Mouse (Mus musculus) heart, embryonic 14.5 days (tissue): Measurements from ENCODE around the gene Itga2b. TPM values are rescaled to one million over a fixed set of nuclear protein-coding genes. Genes with fewer than 3 reads are reported as not detected.
A peak's percentile ranks its signal among the peaks of the same experiment; 100 is the strongest.

ENCODE experiments used
- ATAC-seq: fragments of 200-750 bp; cut with Nextera tagmentation; 2 replicates; pipeline ENCODE4 v1.8.0; 2017; ENCODE audit warnings: low read depth, moderate TSS enrichment; ENCODE audit not compliant: insufficient number of reproducible peaks, insufficient read depth, low FRiP score
- H3K27ac ChIP-seq, 2 experiments: fragments of 200-500 bp in 1 of 2; fragments of 300-500 bp in 1 of 2; sonication (generic) in 1 of 2; replicated peaks in 1 of 2; 2 replicates each; pipeline ENCODE4 v1.5.1; 2012 to 2014; ENCODE audit warnings: low read depth in 2 of 2, low read length in 2 of 2, control low read depth in 1 of 2, mild to moderate bottlenecking in 1 of 2, mixed read lengths in 1 of 2; ENCODE audit not compliant: control insufficient read depth in 1 of 2, insufficient read depth in 1 of 2
- H3K27me3 ChIP-seq: fragments of 300-500 bp; sonication (generic); 2 replicates; pipeline ENCODE4 v1.6.1; 2014; ENCODE audit warnings: mild to moderate bottlenecking, low read length, control low read depth; ENCODE audit not compliant: control insufficient read depth, insufficient read depth
- H3K36me3 ChIP-seq: fragments of 300-500 bp; sonication (generic); 2 replicates; pipeline ENCODE4 v1.6.1; 2014; ENCODE audit warnings: mild to moderate bottlenecking, control low read depth, low read length, mixed read lengths; ENCODE audit not compliant: control insufficient read depth, insufficient read depth
- H3K4me1 ChIP-seq, 2 experiments: fragments of 200-500 bp in 1 of 2; fragments of 300-500 bp in 1 of 2; sonication (generic) in 1 of 2; 2 replicates each; pipeline ENCODE4 v1.6.1; 2012 to 2014; ENCODE audit warnings: low read length in 2 of 2, control low read depth in 1 of 2, mixed read lengths in 1 of 2; ENCODE audit not compliant: control insufficient read depth in 2 of 2, insufficient read depth in 2 of 2
- H3K4me2 ChIP-seq: fragments of 300-500 bp; sonication (generic); 2 replicates; pipeline ENCODE4 v1.6.1; 2014; ENCODE audit warnings: mild to moderate bottlenecking, low read length
- H3K4me3 ChIP-seq, 2 experiments: fragments of 200-500 bp in 1 of 2; fragments of 300-500 bp in 1 of 2; sonication (generic) in 1 of 2; 2 replicates each; pipeline ENCODE4 v1.5.1; 2012 to 2014; ENCODE audit warnings: low read length in 2 of 2, mild to moderate bottlenecking in 2 of 2, control low read depth in 1 of 2, low read depth in 1 of 2, moderate library complexity in 1 of 2; ENCODE audit not compliant: control insufficient read depth in 1 of 2, insufficient read depth in 1 of 2
- H3K9ac ChIP-seq: fragments of 300-500 bp; sonication (generic); 2 replicates; pipeline ENCODE4 v1.6.1; 2014; ENCODE audit warnings: mild to moderate bottlenecking, low read length
- H3K9me3 ChIP-seq: fragments of 300-500 bp; sonication (generic); 2 replicates; pipeline ENCODE4 v1.6.1; 2016; ENCODE audit warnings: low read length, control low read depth; ENCODE audit not compliant: control insufficient read depth
- WGBS: fragments of 180-500 bp; shearing (Covaris S2); extraction: QIAGEN DNeasy Blood & Tissue Kit; methylation state at CpG from one replicate; pipeline ENCODE4 v1.1.7; 2014; 5-methylcytosine and 5-hydroxymethylcytosine counted together
- polyA plus RNA-seq: library from polyadenylated mRNA; unstranded; fragments of >200 nt; fragmentation: Nextera tagmentation; extraction: Ambion mirVana; gene quantifications from 2 replicates; pipeline ENCODE4 v1.2.1, GENCODE M21; 2014

Gene Itga2b
- polyA plus RNA-seq, 1 experiment from 2014 or later = 6.7 TPM

DNA sequence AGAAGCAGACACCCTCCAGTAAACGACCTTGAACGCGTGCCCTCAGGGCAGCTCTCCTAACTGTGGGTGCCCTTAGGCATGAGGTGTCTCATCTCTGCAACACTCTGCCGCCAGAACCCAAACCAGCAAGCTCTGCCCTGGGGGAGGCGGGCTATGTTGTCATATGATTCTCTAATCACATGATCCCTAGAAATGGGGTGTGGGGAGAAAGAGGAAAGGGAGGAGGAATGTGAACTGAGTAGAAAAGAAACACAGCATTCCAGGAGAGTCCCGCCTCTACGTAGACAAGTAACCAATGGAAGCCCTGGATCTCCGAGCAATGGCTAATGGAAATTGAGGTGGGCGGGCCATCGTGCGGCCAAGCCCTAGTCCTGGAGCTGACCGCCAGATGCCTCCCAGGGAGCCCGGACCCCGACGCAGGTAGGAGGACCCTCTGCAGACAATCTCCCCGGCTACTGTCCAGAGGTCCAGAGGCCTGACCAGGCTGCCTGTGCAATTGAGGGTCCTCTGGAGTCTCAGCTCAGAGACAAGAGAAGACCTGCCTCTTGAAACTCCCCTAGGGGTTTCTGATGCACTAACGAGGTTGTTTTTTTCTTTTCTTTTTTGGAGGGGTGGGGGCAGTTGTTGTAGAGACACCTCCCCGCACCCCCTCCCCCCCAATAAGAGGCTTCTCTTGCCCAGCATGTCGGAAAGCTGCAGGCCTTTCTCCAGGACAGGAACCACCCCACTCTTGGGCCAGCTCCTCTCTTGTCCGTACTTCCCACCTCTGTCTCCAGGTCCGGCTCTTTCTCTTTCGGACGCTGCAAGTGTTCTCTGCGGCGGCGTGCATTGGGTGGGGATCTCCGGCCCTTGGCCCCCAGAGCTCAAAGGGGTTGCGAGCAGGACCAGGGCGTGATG, 39.6 kb downstream of the Itga2b start, which contains the start of gene Grn:
Grn (plus strand) TSS at position 195 of the 897 bp plus-strand sequence.
- Histone ChIP-seq H3K4me2 (peak within 1 kb of the TSS; percentile 70), H3K27ac (peak within 1 kb of the TSS; percentile 68 to 82), H3K27me3 (no peaks in the 10 kb centered on the region), H3K9ac (peak within 1 kb of the TSS; percentile 74), H3K36me3 (peaks cover 17% of the 10 kb centered on the region), H3K9me3 (no peaks in the 10 kb centered on the region), H3K4me3 (peak within 1 kb of the TSS; percentile 73 to 77), H3K4me1 (peaks cover 2 to 24% of the 10 kb centered on the region in 2 experiments; a peak in 3 of 4 replicates)
- peak; percentile 93 for ATAC-seq
- WGBS = 0% methylated on average over 29 of the region's 29 CpGs

DNA sequence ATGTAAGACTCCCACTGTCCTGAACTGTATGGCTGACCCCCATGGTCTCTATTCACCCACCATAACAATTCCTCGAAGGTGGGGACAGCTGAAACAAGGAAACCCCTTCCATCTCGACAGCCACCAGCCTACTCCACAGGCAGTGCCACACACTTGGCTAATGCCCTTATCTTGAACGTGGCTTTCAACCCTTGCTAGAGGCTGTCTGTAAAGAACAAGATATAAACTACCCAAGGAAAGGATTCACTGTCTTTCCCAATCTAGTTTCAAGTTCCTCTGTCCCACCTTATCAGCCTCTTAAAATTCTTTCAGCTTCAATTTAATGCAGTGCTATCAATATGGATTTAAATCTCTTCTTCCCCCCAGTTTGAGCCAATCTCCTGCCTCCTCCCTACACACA, 40.4 kb downstream of the Itga2b start:
- no peak for ATAC-seq
- peak overlapping the region; percentile 68 for H3K27ac ChIP-seq
- H3K4me1 ChIP-seq = peaks cover 2 to 24% of the 10 kb centered on the region in 2 experiments; a peak in 3 of 4 replicates
- H3K9me3 ChIP-seq = no peaks in the 10 kb centered on the region
- H3K4me2 ChIP-seq = peak overlapping the region; percentile 70
- H3K4me3 ChIP-seq = peak overlapping the region; percentile 73 to 77
- no peaks in the 10 kb centered on the region for H3K27me3 ChIP-seq
- WGBS = 25% methylated on average over 3 of the region's 3 CpGs
- peaks cover 9% of the 10 kb centered on the region for H3K36me3 ChIP-seq
- H3K9ac ChIP-seq = peak overlapping the region; percentile 74

DNA sequence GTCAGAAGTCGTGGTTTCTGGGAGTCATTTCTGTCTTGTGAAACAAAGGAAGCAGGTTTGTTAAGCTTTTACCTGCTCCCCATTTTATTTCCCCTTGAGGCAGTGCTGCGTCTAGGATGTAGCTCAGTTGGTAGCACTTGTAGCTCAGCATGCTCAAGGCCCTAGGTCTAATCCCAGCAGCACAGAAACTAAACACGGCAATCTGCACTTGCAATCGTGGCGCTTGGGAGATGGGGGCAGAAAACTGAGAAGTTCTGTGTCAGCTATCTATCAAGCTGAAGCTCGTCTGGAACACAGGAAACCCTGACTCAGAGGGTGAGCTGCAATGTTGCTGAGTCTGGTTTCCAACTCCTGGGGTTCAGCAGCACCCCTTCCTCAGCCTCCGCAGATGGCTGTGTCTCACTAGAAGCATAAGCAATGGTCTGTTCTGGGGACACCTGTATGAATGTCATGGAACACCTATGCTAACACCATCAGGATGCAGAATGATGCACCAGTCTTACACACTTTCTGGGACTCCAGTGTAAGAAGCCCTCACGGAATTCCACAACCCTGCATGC, 40.9 kb downstream of the Itga2b start:
- Histone ChIP-seq H3K4me1 (peaks cover 2 to 20% of the 10 kb centered on the region in 2 experiments; a peak in 3 of 4 replicates), H3K36me3 (peaks cover 6% of the 10 kb centered on the region), H3K9me3 (no peaks in the 10 kb centered on the region), H3K27ac (peak overlapping the region in 1 of 2 experiments; percentile 68; a peak in 1 of 4 replicates), H3K4me3 (peak overlapping the region in 1 of 2 experiments; percentile 73; a peak in 1 of 4 replicates), H3K4me2 (peak overlapping the region; percentile 70), H3K9ac (peak overlapping the region; percentile 74), H3K27me3 (no peaks in the 10 kb centered on the region)
- WGBS = 55% methylated on average over 8 of the region's 8 CpGs
- no peak for ATAC-seq

DNA sequence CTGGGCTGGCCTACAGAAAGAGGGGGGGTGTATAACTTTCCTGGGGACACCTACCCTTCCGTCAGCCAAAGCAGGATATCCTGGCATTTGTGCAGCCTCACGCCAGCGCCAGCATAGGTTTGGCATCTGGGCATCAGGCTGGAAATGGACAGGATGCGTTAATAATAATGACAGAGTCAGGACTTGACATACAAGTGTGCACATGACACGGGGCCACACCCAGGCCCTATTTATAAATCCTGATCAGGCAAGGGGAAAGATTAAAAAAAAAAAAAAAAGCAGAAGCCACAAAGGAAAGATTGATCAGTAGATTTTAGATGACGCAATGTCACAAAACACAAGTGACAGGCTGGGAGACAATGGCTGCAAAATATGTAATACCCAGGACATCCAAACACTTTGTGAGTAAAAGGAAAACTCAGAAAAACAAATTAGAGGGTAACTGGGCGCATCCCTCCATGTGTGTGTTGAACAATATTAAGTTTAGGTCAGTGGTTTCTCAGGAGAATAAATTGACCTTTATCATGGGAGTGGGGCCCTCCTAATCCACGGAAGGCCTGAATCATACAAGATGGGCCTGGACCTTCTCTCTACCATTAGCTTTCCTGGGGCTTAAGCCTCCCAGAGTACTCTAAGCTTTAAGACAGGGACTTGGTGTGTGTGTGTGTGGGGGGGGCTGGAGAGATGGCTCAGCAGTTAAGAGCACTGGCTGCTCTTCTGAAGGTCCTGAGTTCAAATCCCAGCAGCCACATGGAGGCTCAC, 44.2 kb downstream of the Itga2b start:
- ATAC-seq = no peak
- no peaks in the 10 kb centered on the region for H3K9me3 ChIP-seq
- no peak overlapping the region for H3K4me2 ChIP-seq
- no peak overlapping the region for H3K9ac ChIP-seq
- no peaks in the 10 kb centered on the region for H3K36me3 ChIP-seq
- 79% methylated on average over 8 of the region's 8 CpGs for WGBS
- no peaks in the 10 kb centered on the region for H3K27me3 ChIP-seq
- peaks cover 0 to 5% of the 10 kb centered on the region in 2 experiments; a peak in 2 of 4 replicates for H3K4me1 ChIP-seq
- H3K27ac ChIP-seq = no peak overlapping the region
- no peak overlapping the region for H3K4me3 ChIP-seq

DNA sequence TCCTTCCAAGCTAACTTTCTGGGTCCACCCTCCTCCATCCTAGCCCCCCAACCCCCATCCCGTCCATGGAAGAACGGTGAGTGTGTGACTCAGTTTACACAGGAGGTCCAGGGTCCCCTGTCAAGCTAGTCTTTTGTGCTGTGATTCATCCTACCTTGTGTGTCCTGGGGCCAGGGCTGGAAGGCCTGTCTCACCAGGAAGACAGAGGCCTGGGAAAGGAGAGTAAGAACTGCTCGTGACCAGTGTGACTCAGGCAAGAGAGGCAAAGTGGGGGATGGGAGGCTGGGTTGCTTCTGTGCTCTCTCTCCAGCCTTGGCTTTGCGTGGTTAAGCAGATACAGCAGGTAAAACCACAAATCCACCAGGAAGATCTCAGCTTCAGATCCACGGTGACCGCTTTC, 45.3 kb downstream of the Itga2b start:
- Histone ChIP-seq H3K9ac (no peak overlapping the region), H3K4me2 (no peak overlapping the region), H3K27me3 (no peaks in the 10 kb centered on the region), H3K9me3 (no peaks in the 10 kb centered on the region), H3K27ac (no peak overlapping the region), H3K4me1 (peaks cover 0 to 3% of the 10 kb centered on the region in 2 experiments; a peak in 2 of 4 replicates), H3K36me3 (no peaks in the 10 kb centered on the region), H3K4me3 (no peak overlapping the region)
- WGBS = 70% methylated on average over 6 of the region's 6 CpGs
- no peak for ATAC-seq

DNA sequence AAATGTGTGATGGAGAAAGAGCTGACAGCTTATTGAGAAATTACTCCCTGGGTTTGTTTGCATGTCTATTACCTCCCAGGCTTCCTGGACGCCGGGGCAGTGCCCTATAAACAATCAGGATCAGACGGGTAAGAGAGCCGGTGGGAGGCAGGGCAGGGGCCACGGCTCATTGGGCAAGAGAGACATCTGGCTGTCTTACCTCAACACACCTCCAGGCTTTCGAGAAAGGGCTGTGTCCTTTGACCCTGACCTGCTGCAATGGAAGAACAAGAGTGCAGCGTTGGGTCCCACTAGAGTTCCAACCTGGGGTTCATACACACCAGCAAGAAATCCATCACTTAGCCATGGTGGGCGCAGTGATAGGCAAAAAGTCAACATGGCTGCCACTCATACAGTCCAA, 48.4 kb downstream of the Itga2b start:
- no peak overlapping the region for H3K9ac ChIP-seq
- H3K9me3 ChIP-seq = no peaks in the 10 kb centered on the region
- no peak overlapping the region for H3K4me2 ChIP-seq
- H3K4me3 ChIP-seq = no peak overlapping the region
- H3K27ac ChIP-seq = no peak overlapping the region
- no peaks in the 10 kb centered on the region for H3K27me3 ChIP-seq
- H3K4me1 ChIP-seq = no peaks in the 10 kb centered on the region
- 65% methylated on average over 8 of the region's 8 CpGs for WGBS
- no peak for ATAC-seq
- no peaks in the 10 kb centered on the region for H3K36me3 ChIP-seq

DNA sequence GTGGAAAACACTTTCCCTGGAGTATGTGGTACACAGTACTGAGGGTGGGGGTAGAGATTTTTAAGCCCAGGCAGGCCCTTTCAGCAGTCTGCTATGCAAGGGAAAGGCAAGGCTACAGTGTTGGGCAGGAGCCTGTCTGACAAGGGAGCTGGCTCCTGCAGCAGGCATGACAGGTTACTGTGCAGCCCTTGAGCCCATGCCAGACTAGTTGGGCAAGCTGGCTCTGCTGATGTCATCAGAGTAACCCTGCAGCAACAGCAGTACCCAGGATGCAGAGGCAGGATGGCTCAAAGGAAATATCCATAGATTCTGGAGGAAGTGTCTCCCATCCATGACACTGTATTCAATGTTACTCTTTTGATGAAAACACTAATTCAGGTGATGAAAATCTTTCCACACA, 51.0 kb downstream of the Itga2b start:
- no peaks in the 10 kb centered on the region for H3K36me3 ChIP-seq
- no peak for ATAC-seq

More for the DNA sequence above, 51.0 kb downstream of the Itga2b start:
- Histone ChIP-seq H3K9me3 (no peaks in the 10 kb centered on the region), H3K4me2 (no peak overlapping the region), H3K27ac (no peak overlapping the region), H3K4me1 (no peaks in the 10 kb centered on the region), H3K4me3 (no peak overlapping the region), H3K9ac (no peak overlapping the region), H3K27me3 (no peaks in the 10 kb centered on the region)
